Comparison of ENCODE assay signal across 21 mouse cellular contexts in the genomic region with DNA sequence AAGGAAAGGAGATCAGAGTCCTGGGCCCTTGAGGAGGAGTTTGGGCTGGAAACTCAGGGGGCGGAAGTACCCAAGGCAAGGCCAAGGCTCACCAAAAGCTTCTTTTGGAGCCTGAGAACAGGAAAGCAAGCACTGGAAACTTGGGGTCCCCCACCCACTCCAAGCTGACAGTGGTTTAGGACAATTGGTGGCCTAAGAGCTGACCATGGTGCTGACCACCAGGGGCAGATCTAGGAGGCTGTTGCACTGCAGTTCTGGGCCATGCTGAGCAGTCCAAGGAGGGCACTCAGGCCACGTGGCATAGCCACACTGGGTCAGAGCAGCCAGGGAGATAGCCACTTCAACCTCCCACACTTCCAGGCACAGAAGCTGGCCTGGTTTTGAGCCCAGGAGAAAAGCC.
DNase-seq lines count a peak whose midpoint lies in the region; ATAC-seq and TF ChIP-seq lines count a peak whose summit lies in the region.
"Had no signal": no experiment of that assay in that cellular context is flagged by ENCODE, and none has a peak within 500 bp of the region (broad histone marks: within the 10 kb centered on the region; RNA-seq: fewer than 3 reads in every experiment).

No protein-coding gene starts in this region.

- no peak overlapping the region for H3K4me2 ChIP-seq in heart, postnatal 0 days (ENCODE audit: low read depth, low read length)
- H3K4me2 ChIP-seq in neural tube, embryonic 12.5 days (replicated peaks): no peak overlapping the region
- no peak overlapping the region for H3K4me2 ChIP-seq in midbrain, embryonic 16.5 days (ENCODE audit: low read length)
- no peak overlapping the region for H3K4me2 ChIP-seq in kidney, embryonic 16.5 days (replicated peaks; ENCODE audit: low read depth, low read length)
- H3K4me2 ChIP-seq: embryonic facial prominence, embryonic 12.5 days; heart, embryonic 11.5 days; liver, embryonic 15.5 days; midbrain, embryonic 12.5 days had no signal

- no peaks in the 10 kb centered on the region for H3K9me3 ChIP-seq in heart, postnatal 0 days (replicated peaks; ENCODE audit: control insufficient read depth, low read length)
- H3K9me3 ChIP-seq in neural tube, embryonic 12.5 days: no peaks in the 10 kb centered on the region
- no peaks in the 10 kb centered on the region for H3K9me3 ChIP-seq in limb, embryonic 10.5 days (replicated peaks)
- no peaks in the 10 kb centered on the region for H3K9me3 ChIP-seq in midbrain, embryonic 16.5 days (replicated peaks; ENCODE audit: control insufficient read depth, low read length, poor library complexity, severe bottlenecking)
- H3K9me3 ChIP-seq in kidney, embryonic 16.5 days (ENCODE audit: low read length): no peaks in the 10 kb centered on the region
- H3K9me3 ChIP-seq: embryonic facial prominence, embryonic 12.5 days; liver, embryonic 15.5 days; midbrain, embryonic 12.5 days had no signal

- H3K27me3 ChIP-seq in heart, postnatal 0 days (ENCODE audit: control insufficient read depth, insufficient read depth, low read length): no peaks in the 10 kb centered on the region
- no peaks in the 10 kb centered on the region for H3K27me3 ChIP-seq in neural tube, embryonic 12.5 days (replicated peaks)
- H3K27me3 ChIP-seq in limb, embryonic 10.5 days (ENCODE audit: low read depth, poor library complexity, severe bottlenecking): no peaks in the 10 kb centered on the region
- H3K27me3 ChIP-seq in midbrain, embryonic 16.5 days (ENCODE audit: control insufficient read depth, insufficient read depth, low read depth, low read length): no peaks in the 10 kb centered on the region
- no peaks in the 10 kb centered on the region for H3K27me3 ChIP-seq in kidney, embryonic 16.5 days (ENCODE audit: insufficient read depth, low read length)
- H3K27me3 ChIP-seq: embryonic facial prominence, embryonic 12.5 days; liver, embryonic 15.5 days; midbrain, embryonic 12.5 days had no signal

- no peak overlapping the region for H3K4me3 ChIP-seq in heart, postnatal 0 days (ENCODE audit: low read depth, low read length)
- H3K4me3 ChIP-seq in neural tube, embryonic 12.5 days: no peak overlapping the region
- H3K4me3 ChIP-seq in limb, embryonic 10.5 days: no peak overlapping the region
- H3K4me3 ChIP-seq in midbrain, embryonic 16.5 days (ENCODE audit: low read depth, low read length): no peak overlapping the region
- no peak overlapping the region for H3K4me3 ChIP-seq in kidney, embryonic 16.5 days (ENCODE audit: low read length)
- H3K4me3 ChIP-seq: embryonic facial prominence, embryonic 12.5 days; liver, embryonic 15.5 days; midbrain, embryonic 12.5 days had no signal

- no peak overlapping the region for H3K9ac ChIP-seq in heart, postnatal 0 days (replicated peaks; ENCODE audit: low read depth, low read length)
- H3K9ac ChIP-seq in neural tube, embryonic 12.5 days: no peak overlapping the region
- no peak overlapping the region for H3K9ac ChIP-seq in midbrain, embryonic 16.5 days (ENCODE audit: low read depth, low read length)
- no peak overlapping the region for H3K9ac ChIP-seq in kidney, embryonic 16.5 days (replicated peaks; ENCODE audit: low read length)
- H3K9ac ChIP-seq: embryonic facial prominence, embryonic 12.5 days; liver, embryonic 15.5 days; midbrain, embryonic 12.5 days had no signal

- WGBS in heart, postnatal 0 days: 62% methylated on average over 2 of the region's 2 CpGs
- 72% methylated on average over 2 of the region's 2 CpGs for WGBS in neural tube, embryonic 12.5 days
- WGBS in limb, embryonic 10.5 days: 72% methylated on average over 2 of the region's 2 CpGs
- 74% methylated on average over 2 of the region's 2 CpGs for WGBS in midbrain, embryonic 16.5 days
- WGBS in kidney, embryonic 16.5 days: 64% methylated on average over 2 of the region's 2 CpGs

- 0 out of 2 replicates have a peak, but pooled peaks have one; percentile 7 for TF ChIP-seq CTCF in heart, postnatal 0 days (IDR thresholded peaks at IDR 0.05; ENCODE audit: low read depth)

- no peak for TF ChIP-seq EP300 in heart, postnatal 0 days (IDR thresholded peaks at IDR 0.05; ENCODE audit: low read depth)

- H3K36me3 ChIP-seq in heart, postnatal 0 days (replicated peaks; ENCODE audit: control insufficient read depth, insufficient read depth, low read length): 0 out of 2 replicates have a peak, but pooled peaks cover 3% of the 10 kb centered on the region
- H3K36me3 ChIP-seq in neural tube, embryonic 12.5 days: no peaks in the 10 kb centered on the region
- no peaks in the 10 kb centered on the region for H3K36me3 ChIP-seq in limb, embryonic 10.5 days
- H3K36me3 ChIP-seq in midbrain, embryonic 16.5 days (ENCODE audit: control insufficient read depth, insufficient read depth, low read length): no peaks in the 10 kb centered on the region
- no peaks in the 10 kb centered on the region for H3K36me3 ChIP-seq in kidney, embryonic 16.5 days (ENCODE audit: insufficient read depth, low read length)
- H3K36me3 ChIP-seq: embryonic facial prominence, embryonic 12.5 days; liver, embryonic 15.5 days; midbrain, embryonic 12.5 days had no signal

- no peak for DNase-seq in heart, postnatal 0 days (ENCODE audit: low spot score)
- no peak for DNase-seq in heart, adult 9 months (ENCODE audit: low spot score in 2 of 2)
- DNase-seq in neural tube, embryonic 10.5 days (ENCODE audit: extremely low spot score, low spot score): no peak
- peak; percentile 47 for DNase-seq in limb, embryonic 10.5 days (ENCODE audit: low spot score)
- DNase-seq in testis, postnatal 14 days (ENCODE audit: low spot score): no peak
- DNase-seq: adrenal gland, postnatal 25 days; B cell, adult 2 months; cerebellum, adult 9-10 months; gastrocnemius, postnatal 36 days; heart, postnatal 36 days; layer of hippocampus, adult 9-11 months; right cerebral cortex, postnatal 4 days had no signal

- H3K4me1 ChIP-seq in heart, postnatal 0 days (ENCODE audit: control insufficient read depth, insufficient read depth): no peaks in the 10 kb centered on the region
- H3K4me1 ChIP-seq in neural tube, embryonic 12.5 days: peaks cover 20% of the 10 kb centered on the region
- peaks cover 11% of the 10 kb centered on the region for H3K4me1 ChIP-seq in limb, embryonic 10.5 days
- no peaks in the 10 kb centered on the region for H3K4me1 ChIP-seq in midbrain, embryonic 16.5 days (ENCODE audit: control insufficient read depth, insufficient read depth, low read length)
- no peaks in the 10 kb centered on the region for H3K4me1 ChIP-seq in kidney, embryonic 16.5 days (ENCODE audit: insufficient read depth, low read length)
- H3K4me1 ChIP-seq: embryonic facial prominence, embryonic 12.5 days; liver, embryonic 15.5 days had no signal

- ATAC-seq in heart, postnatal 0 days (ENCODE audit: insufficient read depth, low read depth): no peak
- no peak for ATAC-seq in neural tube, embryonic 12.5 days (ENCODE audit: low FRiP score, low read depth)
- ATAC-seq in midbrain, embryonic 16.5 days: no peak
- no peak for ATAC-seq in kidney, embryonic 16.5 days (ENCODE audit: low FRiP score, low TSS enrichment)
- ATAC-seq: hindbrain, postnatal 0 days had no signal

- H3K27ac ChIP-seq in heart, postnatal 0 days (ENCODE audit: low read depth): no peak overlapping the region
- H3K27ac ChIP-seq in neural tube, embryonic 12.5 days: 0 out of 2 replicates have a peak overlapping the region, but pooled peaks have one; percentile 7
- no peak overlapping the region for H3K27ac ChIP-seq in limb, embryonic 10.5 days
- H3K27ac ChIP-seq in midbrain, embryonic 16.5 days (ENCODE audit: low read length): no peak overlapping the region
- no peak overlapping the region for H3K27ac ChIP-seq in kidney, embryonic 16.5 days (ENCODE audit: low read length)
- H3K27ac ChIP-seq: embryonic facial prominence, embryonic 12.5 days; liver, embryonic 15.5 days; macrophage; midbrain, embryonic 12.5 days had no signal
